Mouse (Mus musculus) frontal cortex, postnatal 14 days (tissue): ENCODE measurements around the gene Kpna7.

Source experiments
- DNase-seq, 2 experiments: peaks; one replicate each; pipeline ENCODE4 v3.0.0; 2022; ENCODE audit warnings: low spot score in 2 of 2

Gene Kpna7

GRCm38 (mm10) chr5:144964465-144964864 lies 119.4 kb downstream of the Kpna7 start:
- no peak for DNase-seq

- peak; percentile 59 to 69 for DNase-seq
Measured at GRCm38 (mm10) chr5:144963817-144964261, 120.0 kb downstream of the Kpna7 start.

GRCm38 (mm10) chr5:144963401-144963800 lies 120.4 kb downstream of the Kpna7 start:
- no peak for DNase-seq

GRCm38 (mm10) chr5:144958271-144958670 lies 125.6 kb downstream of the Kpna7 start:
- DNase-seq: no peak

- no peak for DNase-seq
Measured at GRCm38 (mm10) chr5:144954432-144954831, 129.4 kb downstream of the Kpna7 start.

GRCm38 (mm10) chr5:144952592-144952991 lies 131.2 kb downstream of the Kpna7 start:
- DNase-seq: no peak

- no peak for DNase-seq
Measured at GRCm38 (mm10) chr5:144950428-144951051, 133.3 kb downstream of the Kpna7 start.

GRCm38 (mm10) chr5:144949856-144950255 lies 134.0 kb downstream of the Kpna7 start:
- DNase-seq: no peak

- DNase-seq: no peak
Measured at GRCm38 (mm10) chr5:144948422-144948821, 135.4 kb downstream of the Kpna7 start.

GRCm38 (mm10) chr5:144948002-144948401 lies 135.8 kb downstream of the Kpna7 start:
- no peak for DNase-seq

- no peak for DNase-seq
Measured at GRCm38 (mm10) chr5:144946032-144946431, 137.8 kb downstream of the Kpna7 start.

GRCm38 (mm10) chr5:144944932-144945331 lies 138.9 kb downstream of the Kpna7 start:
- no peak for DNase-seq

- no peak for DNase-seq
Measured at GRCm38 (mm10) chr5:144944370-144944769, 139.5 kb downstream of the Kpna7 start.

GRCm38 (mm10) chr5:144943346-144943745 lies 140.5 kb downstream of the Kpna7 start:
- no peak for DNase-seq

GRCm38 (mm10) chr5:144942431-144942830 lies 141.4 kb downstream of the Kpna7 start:
- DNase-seq: no peak

- no peak for DNase-seq
Measured at GRCm38 (mm10) chr5:144940904-144941303, 142.9 kb downstream of the Kpna7 start.

- peak in 1 of 2 experiments; percentile 52 for DNase-seq
Measured at GRCm38 (mm10) chr5:144937304-144937703, 146.5 kb downstream of the Kpna7 start.
